Mouse (Mus musculus) telencephalon, adult 2 months (tissue): ENCODE measurements around the gene Gm36028.

ENCODE experiments used
- DNase-seq: peaks from one replicate; pipeline ENCODE4 v3.0.0-alpha.2; 2011; ENCODE audit warnings: low read depth, low spot score

The Gm36028 gene

GRCm38 (mm10) chr16:37860213-37860612, 733 bp downstream of the Gm36028 start:
- no peak for DNase-seq

GRCm38 (mm10) chr16:37857495-37857894, 3.5 kb downstream of the Gm36028 start:
- no peak for DNase-seq

- DNase-seq: no peak
These were observed 4.6 kb downstream of the Gm36028 start for GRCm38 (mm10) chr16:37856327-37856726.

- DNase-seq: no peak
These were observed 5.4 kb downstream of the Gm36028 start for GRCm38 (mm10) chr16:37855583-37855982.

- DNase-seq: no peak
These were observed 6.4 kb downstream of the Gm36028 start for GRCm38 (mm10) chr16:37854593-37854992.

GRCm38 (mm10) chr16:37854054-37854453, 6.9 kb downstream of the Gm36028 start:
- no peak for DNase-seq

- no peak for DNase-seq
These were observed 7.7 kb downstream of the Gm36028 start for GRCm38 (mm10) chr16:37853279-37853678.

GRCm38 (mm10) chr16:37851366-37851765, 9.6 kb downstream of the Gm36028 start:
- DNase-seq: no peak

GRCm38 (mm10) chr16:37847081-37847480, 13.9 kb downstream of the Gm36028 start:
- no peak for DNase-seq

GRCm38 (mm10) chr16:37845202-37845925, 15.6 kb downstream of the Gm36028 start:
- no peak for DNase-seq

GRCm38 (mm10) chr16:37843740-37844139, 17.2 kb downstream of the Gm36028 start:
- no peak for DNase-seq

GRCm38 (mm10) chr16:37842439-37842838, 18.5 kb downstream of the Gm36028 start:
- no peak for DNase-seq

GRCm38 (mm10) chr16:37837571-37837970, 23.4 kb downstream of the Gm36028 start:
- DNase-seq: no peak

- no peak for DNase-seq
These were observed 29.9 kb downstream of the Gm36028 start for GRCm38 (mm10) chr16:37831041-37831440.

GRCm38 (mm10) chr16:37826286-37826685, 34.7 kb downstream of the Gm36028 start:
- no peak for DNase-seq

- DNase-seq: peak; percentile 49
These were observed 36.0 kb downstream of the Gm36028 start for GRCm38 (mm10) chr16:37824778-37825505.

GRCm38 (mm10) chr16:37823949-37824348, 37.0 kb downstream of the Gm36028 start:
- no peak for DNase-seq

GRCm38 (mm10) chr16:37817986-37818385, 43.0 kb downstream of the Gm36028 start:
- no peak for DNase-seq

- peak; percentile 93 for DNase-seq
These were observed 46.5 kb downstream of the Gm36028 start for GRCm38 (mm10) chr16:37814383-37814971.

- no peak for DNase-seq
These were observed 47.1 kb downstream of the Gm36028 start for GRCm38 (mm10) chr16:37813691-37814382.

GRCm38 (mm10) chr16:37812474-37812886, 48.5 kb downstream of the Gm36028 start:
- DNase-seq: peak; percentile 80

- no peak for DNase-seq
These were observed 49.1 kb downstream of the Gm36028 start for GRCm38 (mm10) chr16:37811874-37812273.
